Mouse (Mus musculus): ENCODE measurements around the gene Pdik1l.
A peak's percentile ranks its signal among the peaks of the same experiment; 100 is the strongest.
"Not testable (repeated sequence)": the region's sequence is repeated elsewhere in the genome, so short reads cannot be mapped to it uniquely, and the experiment has no call there.

Pdik1l gene

DNA sequence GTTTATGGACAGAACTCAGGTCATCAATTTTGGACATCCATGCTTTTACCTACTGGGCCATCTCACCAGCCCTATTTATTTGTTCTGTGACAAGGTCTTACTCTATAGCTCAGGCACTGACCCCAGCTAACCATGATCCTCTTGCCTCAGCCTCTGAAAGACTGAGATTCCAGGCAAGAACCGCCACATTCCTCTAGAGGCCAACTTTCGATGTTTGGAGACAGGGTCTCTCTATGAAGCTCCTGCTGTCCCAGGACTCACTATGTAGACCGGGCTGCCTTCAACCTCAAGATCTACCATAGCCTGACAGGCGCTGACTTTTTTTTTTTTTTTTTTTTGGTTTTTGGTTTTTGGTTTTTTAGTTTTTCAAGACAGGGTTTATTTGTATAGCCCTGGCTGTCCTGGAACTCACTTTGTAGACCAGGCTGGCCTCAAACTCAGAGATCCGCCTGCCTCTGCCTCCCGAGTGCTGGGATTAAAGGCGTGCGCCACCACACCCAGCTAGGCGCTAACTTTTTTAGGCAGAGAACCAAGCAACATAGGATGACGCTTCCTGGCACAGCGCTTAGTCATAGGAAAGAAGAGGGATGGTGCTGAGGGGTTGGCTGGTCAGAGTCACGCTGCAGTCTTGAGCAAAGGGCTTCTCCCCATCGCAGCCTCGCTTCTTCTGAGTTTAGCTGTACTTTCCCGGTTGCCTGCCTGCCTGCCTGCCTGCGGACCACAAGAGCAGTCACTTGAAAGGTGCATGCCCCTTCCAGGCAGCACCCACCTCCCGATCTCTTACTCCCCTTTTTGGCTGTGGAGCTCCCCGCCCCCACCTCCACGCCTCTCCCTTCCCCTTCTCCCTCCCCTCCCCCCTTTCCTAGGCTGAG lies 11.2 kb upstream of the Pdik1l start:
- DNase-seq, result peak; percentile 45

DNA sequence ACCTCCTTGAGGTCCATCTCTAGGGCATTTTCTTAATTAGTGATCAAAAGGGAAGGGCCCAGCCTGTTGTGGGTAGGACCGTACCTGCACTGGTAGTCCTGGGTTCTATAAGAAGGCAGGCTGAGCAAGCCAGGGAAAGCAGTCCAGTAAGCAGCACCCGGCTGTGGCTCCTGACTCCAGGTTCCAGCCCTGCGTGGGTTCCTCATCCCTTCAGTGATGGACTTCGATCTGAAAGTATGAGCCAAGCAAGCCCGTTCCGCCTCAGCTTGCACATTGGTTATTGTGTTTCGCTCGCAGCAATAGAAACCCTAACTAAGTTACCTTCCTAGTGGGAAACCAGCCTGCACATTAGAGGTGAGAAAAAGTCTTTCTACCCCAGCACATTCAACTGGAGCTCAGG lies 9.7 kb upstream of the Pdik1l start:
- DNase-seq, result peak; percentile 48

DNA sequence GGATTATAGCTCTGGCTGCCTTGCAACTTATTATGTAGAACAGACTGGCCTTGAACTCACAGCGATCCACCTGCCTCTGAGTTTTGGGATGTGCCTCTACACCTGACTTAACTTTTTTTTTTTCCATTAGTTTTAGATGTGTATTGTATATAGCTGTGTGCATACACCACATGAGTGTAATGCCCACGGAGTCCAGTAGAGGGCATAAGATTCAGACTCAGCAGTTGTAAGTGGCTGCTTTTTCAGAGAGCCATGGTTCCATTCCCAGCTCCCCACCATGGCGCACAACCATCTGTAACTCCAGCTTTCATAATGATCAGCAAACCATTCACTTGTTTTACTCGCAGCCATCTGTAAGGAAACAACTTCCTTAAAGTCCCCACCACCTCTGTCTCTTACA lies 8.8 kb upstream of the Pdik1l start:
- peak; percentile 66 for DNase-seq

DNA sequence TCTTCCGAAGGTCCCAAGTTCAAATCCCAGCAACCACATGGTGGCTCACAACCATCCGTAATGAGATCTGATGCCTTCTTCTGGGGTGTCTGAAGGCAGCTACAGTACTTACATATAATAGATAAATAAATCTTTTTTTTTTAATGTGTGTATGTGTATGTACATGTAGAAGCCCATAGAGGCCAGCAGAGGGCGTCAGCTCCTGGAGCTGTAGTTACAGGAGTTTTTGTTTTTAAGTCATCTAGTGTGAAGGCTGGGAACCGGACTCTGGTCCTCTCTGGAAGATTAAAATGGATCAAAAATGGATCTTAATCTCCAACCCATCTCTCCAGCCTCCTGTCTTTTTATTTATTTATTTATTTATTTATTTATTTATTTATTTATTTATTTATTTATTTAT lies 8.4 kb upstream of the Pdik1l start:
- DNase-seq, result not testable (repeated sequence)

DNA sequence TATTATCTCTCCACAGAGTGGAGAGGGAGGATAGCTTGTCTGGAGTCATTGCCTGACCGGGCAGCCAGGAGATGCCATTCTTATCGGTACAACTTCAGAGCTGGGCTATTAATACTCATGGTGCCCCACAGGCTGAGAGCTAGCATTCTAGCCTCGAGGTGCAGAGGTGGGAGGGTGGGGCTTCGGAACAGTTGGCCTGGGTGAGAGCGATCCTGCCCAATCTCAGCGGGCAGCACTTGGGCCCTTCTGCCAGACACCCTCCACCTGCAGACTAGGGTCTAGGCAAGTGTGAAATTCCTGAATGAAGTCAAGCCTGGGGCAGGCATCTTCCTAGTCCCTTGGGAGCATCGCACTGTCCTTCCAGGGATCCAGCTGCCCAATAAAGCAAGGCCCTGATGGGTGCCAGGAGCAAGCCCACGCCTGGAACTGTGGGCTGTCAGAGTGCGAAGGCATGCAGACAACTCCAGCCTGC lies 6.0 kb upstream of the Pdik1l start:
- DNase-seq, result peak; percentile 99

DNA sequence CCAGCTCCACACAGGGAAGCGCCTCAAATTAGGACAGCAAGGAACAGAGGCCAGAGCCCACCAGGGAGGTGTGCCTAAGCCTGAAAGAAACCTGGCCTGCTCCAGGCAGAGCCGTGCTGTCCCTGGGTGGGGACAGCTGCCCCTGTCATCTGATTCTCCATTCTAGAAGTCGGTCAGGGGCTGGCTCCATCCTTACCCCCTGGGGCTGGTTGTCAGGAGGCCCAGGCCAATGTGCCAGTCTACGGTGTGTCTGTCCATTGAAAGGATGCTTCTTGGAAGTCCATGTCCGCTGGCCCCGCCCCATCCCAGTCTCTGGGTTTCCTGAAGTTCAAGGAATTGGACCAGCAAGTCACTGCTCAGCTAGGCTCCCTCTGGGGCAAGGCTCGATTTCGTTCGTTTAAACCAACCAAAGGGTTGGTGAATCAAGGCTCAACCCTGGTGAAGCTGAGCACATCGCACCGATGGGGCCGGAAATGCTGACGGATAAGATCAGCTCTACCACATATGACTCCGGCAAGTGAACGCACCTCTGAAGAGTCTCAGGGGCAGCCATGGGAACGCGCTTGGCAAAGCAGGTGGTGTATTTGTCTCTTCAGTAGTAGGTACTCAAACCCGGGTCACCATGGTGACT lies 5.5 kb upstream of the Pdik1l start:
- DNase-seq, result no peak

DNA sequence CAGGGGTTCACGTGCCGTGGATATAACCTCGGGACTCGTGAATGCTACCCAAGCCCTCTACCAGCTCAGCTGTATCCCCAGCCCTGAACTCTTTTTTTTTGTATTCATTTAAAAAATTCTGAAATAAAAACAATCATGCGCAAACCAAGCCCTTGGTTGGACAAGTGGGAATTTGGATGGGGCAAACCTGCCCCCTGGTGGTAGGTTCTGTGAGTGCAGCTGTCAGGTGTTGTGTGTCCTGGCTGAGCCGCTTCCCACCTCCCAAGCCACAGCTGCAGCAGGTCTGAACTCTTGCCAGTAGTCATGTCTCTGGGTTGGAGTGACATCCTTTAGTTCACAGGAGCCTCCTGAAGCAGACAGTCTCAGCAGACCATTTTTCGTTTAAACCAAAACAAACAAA lies 4.4 kb upstream of the Pdik1l start:
- DNase-seq, result peak; percentile 89

DNA sequence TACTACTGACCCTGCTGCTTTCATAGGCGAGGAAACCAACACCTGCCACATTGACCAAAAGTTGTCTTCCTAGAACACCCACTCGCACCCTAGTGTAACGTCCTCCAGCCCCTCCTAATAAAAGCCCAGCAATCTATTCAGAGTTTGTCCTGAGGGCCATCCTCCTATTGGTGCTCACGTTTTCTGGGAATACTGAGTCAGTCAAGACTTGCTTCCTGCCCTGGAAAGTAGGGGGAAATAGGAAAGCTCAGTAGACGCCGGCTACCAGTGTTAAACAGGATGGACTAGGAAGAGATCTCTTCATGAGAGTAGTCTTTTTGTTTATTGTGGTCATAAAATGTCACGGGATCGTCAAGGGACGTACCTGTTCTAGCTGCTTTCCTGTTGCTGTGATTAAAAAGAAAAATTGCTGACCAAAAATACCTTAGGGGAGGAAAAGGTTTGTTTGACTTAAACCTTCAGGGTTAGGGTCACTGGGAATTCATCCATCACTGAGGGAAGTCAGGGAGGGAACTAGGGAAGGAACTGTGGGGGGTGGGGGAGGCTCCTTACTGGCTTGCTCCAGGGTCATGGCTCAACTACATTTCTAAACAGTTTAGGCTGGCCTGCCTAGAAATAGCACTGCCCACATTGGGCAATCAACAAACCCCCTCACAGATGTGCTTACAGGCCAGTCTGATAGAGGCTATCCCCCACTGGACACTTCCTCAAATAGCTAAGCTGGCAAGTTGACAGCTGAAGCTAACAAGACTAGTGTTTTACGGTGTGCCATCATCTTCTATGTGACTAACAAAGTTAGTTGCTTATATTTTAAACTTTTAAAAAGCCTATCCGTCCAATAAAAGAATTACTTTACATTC lies 932 bp upstream of the Pdik1l start:
- DNase-seq, result peak; percentile 96

DNA sequence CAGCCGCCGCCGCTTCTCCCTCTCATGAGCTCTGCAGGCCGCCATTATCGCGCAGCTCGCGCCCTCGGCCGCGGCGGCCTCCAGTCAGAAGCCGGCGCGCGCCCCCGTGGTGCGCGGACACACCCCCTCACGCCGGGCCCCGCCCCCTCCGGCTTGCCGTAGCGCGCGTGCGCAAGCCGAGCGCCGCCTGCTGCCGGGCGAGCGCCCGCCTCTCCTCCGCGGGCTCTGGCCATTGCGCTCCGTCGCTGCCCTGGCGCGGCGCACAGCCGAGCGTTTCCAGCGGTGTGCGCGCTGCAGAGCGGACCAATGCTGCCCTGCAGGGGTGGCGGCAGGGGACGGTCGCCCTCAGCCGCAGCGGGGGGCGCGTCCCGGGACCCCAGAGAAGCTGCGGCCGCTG lies 529 bp downstream of the Pdik1l start:
- peak; percentile 99 for DNase-seq

DNA sequence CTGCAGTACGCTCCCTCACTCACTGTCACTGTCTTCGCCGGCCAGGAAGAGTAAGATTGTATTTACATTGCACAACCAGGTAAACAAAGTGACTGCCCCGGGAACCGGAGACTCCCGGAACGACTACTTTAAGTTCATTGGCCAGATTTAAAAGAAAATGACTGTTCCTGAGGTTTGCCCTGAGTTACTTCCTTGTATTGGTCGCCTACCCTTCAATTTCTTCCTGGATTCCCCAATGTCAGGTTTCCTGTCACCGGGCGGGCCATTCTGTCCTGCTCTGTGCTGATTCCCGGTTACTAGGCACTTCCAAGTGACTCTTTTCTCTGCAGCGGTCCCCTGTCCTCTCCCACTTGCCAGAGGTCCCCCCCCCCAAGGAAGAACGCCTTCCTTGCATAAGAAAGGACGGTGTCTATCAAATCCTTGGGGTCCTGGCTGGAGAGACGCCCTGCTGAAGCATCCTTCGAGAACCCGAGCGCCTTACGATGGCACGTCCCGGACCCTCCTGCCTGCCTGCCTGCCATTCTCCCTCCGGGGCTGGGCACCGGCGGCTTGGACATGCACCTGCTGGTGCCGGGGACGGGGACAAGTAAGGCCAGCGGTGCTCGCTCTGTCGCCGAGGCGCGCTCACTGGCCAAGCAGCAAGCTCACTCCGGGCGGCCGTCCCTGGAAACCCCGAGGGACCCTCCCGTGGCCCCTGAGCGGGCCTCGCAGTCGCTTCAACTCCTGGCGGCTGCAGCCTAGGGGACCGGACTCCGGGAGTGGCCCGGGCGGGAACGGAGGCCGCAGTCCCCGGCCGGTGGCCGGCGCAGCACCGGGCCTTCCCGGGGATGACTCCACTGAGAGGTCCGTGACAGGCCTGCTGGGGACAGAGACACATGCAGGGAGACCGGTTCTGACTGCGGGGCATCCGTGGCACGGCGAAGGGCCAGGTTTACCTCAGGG lies 1.2 kb downstream of the Pdik1l start:
- no peak for DNase-seq

DNA sequence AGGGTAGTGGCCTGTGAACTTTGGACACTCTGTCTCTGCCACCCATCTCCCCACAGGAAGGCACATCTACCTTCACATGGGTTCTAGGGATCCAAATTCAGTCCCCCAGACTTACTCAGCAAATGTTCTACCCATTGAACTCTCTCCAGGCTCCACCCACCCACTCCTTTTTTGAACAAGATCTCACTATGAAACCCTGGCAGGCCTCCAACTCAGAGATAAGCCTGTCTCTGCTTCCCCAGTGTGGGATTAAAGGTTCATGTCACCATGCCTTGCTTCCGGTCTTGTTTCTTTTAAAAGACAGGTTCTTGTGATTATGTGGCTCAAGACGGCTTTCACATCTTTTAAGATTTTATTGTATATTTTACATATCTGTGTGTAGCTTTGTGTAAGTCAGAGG lies 2.8 kb downstream of the Pdik1l start:
- DNase-seq, result peak; percentile 86

DNA sequence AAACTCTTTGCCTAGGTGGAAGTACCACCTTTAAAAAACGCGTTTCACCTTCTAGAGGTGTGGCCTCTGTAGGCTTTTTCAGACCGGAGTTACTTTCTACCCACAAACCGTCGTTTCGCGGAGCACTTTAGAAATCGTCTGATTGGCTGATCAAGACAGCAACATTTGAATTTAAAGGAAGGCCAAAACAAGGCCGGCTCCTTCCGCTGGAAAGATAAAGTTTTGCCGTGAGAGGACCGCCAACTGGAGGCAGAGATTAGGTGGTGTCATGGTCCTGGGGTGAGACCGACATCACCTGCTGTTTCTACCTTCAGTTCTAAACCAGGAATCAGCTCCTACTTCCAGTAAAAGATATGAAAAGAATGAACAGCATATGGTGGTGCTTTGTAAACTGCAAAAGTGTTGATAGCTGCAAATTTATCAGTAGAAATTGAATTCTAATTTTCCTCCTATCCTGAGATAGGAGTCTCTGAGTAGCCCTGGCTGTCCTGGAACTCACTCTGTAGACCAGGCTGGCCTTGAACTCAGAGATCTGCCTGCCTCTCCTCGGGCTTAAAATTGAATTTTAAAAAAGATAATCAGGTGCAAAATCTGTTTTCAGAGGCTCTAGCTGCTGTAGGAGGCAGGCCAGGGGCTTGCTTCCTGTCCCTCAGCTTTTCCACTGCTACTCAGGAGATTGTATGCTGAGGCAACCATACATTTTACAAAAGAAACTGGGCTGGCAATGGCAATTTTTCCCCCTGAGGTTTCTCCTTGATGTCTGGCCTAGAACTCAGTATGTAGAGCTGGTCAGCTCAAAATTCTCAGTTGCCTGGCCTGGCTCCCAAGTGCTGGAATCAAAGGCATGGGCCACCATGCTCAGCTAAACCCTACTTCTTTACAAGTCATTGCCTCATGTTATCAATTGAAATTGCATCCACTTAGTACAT lies 14.0 kb downstream of the Pdik1l start:
- DNase-seq, result peak; percentile 87

DNA sequence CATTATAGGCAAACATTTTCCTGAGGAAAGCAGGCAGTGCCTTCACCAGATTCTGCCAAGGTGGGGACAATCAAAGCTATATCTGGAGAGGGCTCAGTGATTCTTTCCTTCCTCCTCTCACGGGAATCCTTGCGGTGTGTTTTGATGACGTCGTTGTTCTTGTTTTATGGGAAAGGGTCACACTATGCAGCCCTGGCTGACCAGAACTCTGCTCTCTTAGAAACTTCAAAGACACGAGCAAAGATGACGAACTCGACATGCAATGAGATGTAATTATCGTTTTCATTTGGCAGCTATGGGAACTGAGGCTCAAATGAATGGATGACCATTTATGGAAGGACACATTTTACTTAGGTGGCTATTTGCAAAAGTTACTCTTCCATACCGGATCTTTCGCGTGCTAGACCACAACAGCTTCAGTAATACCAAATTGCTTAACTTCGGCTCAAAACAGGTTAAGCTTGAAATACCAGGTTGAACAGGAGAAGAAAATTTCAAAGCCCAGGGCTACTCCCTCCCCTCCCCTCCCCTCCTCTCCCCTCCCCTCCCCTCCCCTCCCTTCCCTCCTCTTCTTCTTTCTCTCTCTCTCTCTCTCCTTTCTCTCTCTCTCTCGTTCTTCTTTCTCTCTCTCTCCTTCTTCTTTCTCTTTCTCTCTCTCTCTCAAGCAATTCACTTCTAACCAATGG lies 14.8 kb downstream of the Pdik1l start:
- DNase-seq, result peak; percentile 59

DNA sequence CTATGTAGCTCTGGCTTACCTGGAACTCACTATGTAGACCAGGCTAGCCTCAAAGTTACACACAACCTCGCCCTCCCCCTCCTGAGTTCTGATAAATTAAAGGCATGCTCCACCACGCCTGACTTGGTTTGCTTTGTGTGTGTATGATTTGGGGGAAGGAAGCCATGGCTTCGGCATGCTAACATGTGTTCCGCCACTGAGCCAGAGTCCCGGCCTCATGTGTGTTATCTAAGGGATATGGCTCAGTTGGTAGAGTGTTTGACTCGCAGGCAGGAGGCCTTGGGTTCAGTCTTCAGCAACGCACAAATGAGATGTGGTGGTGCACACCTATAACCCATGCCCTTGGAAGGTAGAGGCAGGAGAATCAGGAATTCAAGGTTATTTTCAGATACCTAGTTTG lies 15.7 kb downstream of the Pdik1l start:
- DNase-seq, result peak; percentile 75

DNA sequence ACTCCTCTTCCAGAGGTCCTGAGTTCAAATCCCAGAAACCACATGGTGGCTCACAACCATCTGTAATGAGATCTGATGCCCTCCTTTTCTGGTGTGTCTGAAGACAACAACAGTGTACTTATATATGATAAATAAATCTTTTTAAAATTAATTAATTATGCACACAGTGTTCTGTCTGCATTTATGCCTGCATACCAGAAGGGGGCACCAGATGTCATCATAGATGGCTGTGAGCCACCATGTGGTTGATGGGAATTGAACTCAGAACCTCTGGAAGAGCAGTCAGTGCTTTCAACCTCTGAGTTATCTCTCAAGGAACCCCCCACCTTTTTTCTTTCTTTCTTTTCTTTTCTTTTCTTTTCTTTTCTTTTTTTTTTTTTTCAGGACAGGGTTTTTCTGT lies 18.1 kb downstream of the Pdik1l start:
- DNase-seq, result not testable (repeated sequence)

DNA sequence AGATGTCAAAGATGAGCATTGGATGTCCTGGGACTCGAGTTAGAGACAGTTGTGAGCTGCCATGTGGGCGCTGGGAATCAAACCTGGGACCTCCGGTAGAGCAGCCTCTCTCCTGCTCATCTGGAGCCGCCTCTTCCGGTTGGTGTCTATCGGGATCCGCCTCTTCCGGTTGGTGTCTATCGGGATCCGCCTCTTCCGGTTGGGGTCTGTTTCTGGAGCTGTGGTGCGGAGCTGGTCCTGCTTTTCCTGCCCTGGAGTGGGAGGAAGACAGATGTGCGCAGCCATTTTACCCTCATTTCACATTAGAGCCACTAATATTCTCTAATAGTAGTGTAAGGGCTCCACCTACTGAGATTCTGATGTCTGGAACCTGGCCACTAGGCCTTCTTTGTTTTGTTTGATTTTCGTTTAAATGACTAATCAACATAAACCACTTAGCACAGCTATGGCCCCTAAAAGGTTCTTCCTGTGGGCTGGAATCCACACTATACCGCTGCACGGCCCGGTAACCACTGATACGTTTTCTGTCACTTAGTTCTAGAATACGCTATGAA lies 19.5 kb downstream of the Pdik1l start:
- DNase-seq, result peak; percentile 92

DNA sequence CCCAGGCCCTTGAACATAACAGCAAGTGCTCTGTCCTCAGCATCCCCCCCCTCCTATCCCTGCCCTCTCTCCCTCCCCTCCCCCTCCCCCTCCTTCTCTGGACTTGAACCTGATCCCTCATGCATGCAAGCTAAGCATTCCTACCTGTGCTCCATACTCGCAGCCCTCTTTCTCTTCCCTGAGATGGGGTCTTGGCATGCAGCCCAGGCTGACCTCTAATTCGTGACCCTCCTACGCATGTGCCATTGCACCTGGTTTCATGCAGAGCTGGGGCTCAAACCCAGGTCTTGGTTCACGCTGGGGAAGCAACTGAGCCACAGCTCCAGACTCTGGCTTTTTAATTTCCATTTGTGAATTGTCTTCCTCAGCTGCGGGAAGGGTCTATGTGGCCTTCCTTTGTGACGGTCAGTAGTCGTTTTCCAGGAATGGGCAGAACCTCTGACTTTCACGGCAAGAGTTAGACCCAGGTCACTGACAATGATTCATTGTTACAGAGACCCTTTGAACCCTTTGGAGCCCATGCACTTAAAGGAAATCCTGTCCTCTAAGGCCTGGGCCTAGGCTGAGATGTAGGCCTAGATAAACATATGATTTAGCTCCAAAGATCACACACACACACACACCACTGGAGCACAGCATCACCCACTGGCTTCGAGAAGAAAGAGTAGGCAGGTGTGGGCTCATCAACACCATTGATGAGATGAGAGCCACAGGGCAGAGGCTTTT lies 21.7 kb downstream of the Pdik1l start:
- DNase-seq, result peak; percentile 85

DNA sequence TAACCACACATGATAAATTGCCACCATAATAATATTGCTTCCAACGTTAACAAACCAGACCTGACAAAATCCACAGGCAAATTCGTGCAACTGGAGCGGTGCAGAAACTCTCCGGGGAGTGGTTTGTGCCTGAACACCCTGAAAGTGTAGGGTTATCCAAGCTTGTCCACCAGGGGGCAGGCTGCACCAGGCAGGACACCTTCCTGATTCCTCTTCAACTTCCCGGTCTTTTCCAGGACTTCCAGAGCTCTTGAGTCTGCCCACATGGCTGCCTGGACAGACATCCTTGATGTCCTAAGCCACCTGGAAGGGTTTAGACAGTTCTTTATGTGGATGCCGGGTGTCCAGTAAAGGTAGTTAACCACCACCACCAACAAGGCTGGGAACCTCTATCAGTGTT lies 24.5 kb downstream of the Pdik1l start:
- DNase-seq, result peak; percentile 93

DNA sequence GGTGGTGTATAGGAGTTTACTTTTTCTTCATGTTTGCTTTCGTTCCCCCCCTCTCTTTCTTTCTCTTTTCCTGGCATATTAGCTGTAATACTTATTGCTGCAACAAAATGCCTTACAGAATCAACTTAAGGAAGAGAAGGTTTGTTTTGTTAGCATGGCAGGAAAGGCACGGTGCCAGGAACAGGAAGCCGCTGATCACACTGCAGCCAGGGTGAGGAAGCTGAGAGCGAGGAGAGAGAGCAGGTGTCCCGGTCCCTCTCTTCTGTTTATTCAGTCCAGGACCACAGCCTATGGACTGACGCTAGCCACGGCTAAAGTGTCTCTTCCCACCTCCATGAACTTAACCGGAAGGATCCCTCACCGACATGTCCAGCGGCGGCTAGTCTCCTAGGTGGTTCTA lies 29.3 kb downstream of the Pdik1l start:
- DNase-seq, result no peak

Measured in heart, adult 11 months (tissue).